Mouse (Mus musculus) limb, embryonic 10.5 days (tissue): ENCODE results near the gene Kif1a. TPM values are rescaled to one million over a fixed set of nuclear protein-coding genes. Genes with fewer than 3 reads are reported as not detected.

ENCODE experiments used
- DNase-seq: peaks from one replicate; pipeline ENCODE4 v3.0.0-alpha.2; 2017; ENCODE audit warnings: low spot score
- H3K27ac ChIP-seq: fragments of 300-500 bp; sonication (generic); 2 replicates; pipeline ENCODE4 v1.5.1; 2016; ENCODE audit warnings: mild to moderate bottlenecking
- H3K27me3 ChIP-seq: fragments of 300-500 bp; sonication (generic); 2 replicates; pipeline ENCODE4 v1.6.1; 2016; ENCODE audit warnings: low read depth, mild to moderate bottlenecking; ENCODE audit not compliant: poor library complexity, severe bottlenecking
- H3K36me3 ChIP-seq: fragments of 300-500 bp; sonication (generic); 2 replicates; pipeline ENCODE4 v1.6.1; 2016; ENCODE audit warnings: mild to moderate bottlenecking, moderate library complexity
- H3K4me1 ChIP-seq: fragments of 300-500 bp; sonication (generic); 2 replicates; pipeline ENCODE4 v1.6.1; 2016
- H3K4me3 ChIP-seq: fragments of 300-500 bp; sonication (generic); 2 replicates; pipeline ENCODE4 v1.5.1; 2016; ENCODE audit warnings: mild to moderate bottlenecking, moderate library complexity
- H3K9me3 ChIP-seq: fragments of 300-500 bp; sonication (generic); replicated peaks from 2 replicates; pipeline ENCODE4 v1.6.1; 2016; ENCODE audit warnings: mild to moderate bottlenecking
- WGBS: fragments of 180-500 bp; shearing (Covaris S2); methylation state at CpG from one replicate; pipeline ENCODE4 v1.1.7; 2016; 5-methylcytosine and 5-hydroxymethylcytosine counted together
- polyA plus RNA-seq: library from polyadenylated mRNA; unstranded; fragments of >200 nt; fragmentation: Nextera tagmentation; extraction: Ambion mirVana; gene quantifications from 2 replicates; pipeline ENCODE4 v1.2.1, GENCODE M21; 2016

Kif1a gene
- polyA plus RNA-seq, 1 experiment from 2014 or later: 4.9 TPM

DNA sequence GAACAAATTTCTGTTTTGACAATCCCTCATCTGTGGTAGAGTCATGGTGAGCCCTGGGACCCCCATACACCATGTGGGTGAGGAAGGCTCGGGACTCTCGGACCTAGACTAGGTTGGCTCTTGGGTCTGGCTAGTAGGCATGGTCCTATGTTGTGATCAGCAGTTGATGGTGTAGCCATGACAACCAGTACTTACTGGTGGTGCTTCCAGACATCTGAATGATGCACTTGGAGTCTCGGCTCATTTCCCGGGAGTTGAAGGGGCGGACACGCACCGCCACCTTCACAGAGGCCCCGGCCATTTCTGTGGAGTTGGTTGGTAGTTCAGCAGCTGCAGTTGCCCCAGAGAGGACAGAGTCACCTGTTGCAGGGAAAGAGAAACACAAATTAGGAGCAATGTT is 19.6 kb downstream of the Kif1a start:
- H3K36me3 ChIP-seq: no peaks in the 10 kb centered on the region
- H3K4me3 ChIP-seq: no peak overlapping the region
- WGBS: 91% methylated on average over 8 of the region's 8 CpGs
- H3K27ac ChIP-seq: no peak overlapping the region
- H3K9me3 ChIP-seq: no peaks in the 10 kb centered on the region
- peaks cover 30% of the 10 kb centered on the region for H3K4me1 ChIP-seq
- no peaks in the 10 kb centered on the region for H3K27me3 ChIP-seq
- DNase-seq: no peak

DNA sequence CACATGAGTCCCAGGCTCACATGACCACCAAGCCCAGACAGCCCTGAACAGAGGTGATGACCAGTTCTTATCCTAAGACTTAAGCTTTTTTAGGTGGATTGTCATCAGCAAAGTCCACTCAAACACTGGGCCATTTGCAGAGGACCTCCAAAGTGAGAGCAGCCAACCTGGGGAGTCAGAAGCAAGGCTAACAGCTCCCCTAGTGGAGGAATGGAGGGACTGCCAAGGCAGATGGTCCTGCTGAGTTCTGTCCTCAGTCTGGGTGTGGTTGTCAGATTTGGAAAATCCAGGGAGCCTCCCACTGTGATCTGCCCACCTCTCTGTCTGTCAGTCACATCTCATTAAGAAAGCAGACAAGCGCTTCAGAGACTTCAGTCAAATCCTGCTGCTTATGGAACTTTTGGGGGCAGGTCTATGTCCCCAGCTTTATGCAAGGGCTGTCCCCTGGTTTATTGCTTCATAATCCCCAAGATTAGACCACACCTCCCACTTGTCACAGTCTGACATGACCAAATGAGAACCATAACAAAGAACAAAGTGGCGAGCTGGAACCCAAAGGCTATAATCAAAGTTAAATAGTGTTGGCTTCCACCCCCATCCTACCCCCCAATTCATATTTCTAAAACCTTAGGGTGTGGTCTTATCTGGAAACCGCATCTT is 20.7 kb downstream of the Kif1a start:
- Histone ChIP-seq H3K36me3 (no peaks in the 10 kb centered on the region), H3K27ac (no peak overlapping the region), H3K27me3 (no peaks in the 10 kb centered on the region), H3K4me1 (peaks cover 30% of the 10 kb centered on the region), H3K4me3 (no peak overlapping the region), H3K9me3 (no peaks in the 10 kb centered on the region)
- 80% methylated on average over 3 of the region's 3 CpGs for WGBS
- no peak for DNase-seq

DNA sequence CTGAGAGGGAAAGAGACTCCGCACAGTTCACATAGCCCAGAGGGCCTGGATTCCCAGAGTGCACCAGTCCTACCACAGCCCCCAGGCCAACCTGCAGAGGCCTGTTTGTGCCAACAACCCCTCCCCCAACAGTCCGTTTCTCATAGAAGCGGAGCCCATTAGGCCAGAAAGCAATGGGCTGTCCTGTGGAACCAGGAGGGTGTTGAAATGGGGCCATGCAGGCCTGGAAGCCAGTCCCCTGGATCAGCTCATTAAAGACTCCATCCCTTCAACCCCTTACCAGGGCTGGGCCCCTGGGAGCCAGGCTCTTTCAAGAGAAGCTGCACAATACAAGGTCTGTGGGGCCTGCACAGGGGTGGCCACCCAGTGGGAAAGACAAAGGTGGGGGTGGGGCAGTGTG is 22.1 kb downstream of the Kif1a start:
- DNase-seq: no peak
- 81% methylated on average over 3 of the region's 3 CpGs for WGBS
- H3K9me3 ChIP-seq: no peaks in the 10 kb centered on the region
- no peaks in the 10 kb centered on the region for H3K27me3 ChIP-seq
- H3K27ac ChIP-seq: peak overlapping the region; percentile 66; the same call in 1 of the 2 replicates
- no peaks in the 10 kb centered on the region for H3K36me3 ChIP-seq
- no peak overlapping the region for H3K4me3 ChIP-seq
- peaks cover 28% of the 10 kb centered on the region for H3K4me1 ChIP-seq

DNA sequence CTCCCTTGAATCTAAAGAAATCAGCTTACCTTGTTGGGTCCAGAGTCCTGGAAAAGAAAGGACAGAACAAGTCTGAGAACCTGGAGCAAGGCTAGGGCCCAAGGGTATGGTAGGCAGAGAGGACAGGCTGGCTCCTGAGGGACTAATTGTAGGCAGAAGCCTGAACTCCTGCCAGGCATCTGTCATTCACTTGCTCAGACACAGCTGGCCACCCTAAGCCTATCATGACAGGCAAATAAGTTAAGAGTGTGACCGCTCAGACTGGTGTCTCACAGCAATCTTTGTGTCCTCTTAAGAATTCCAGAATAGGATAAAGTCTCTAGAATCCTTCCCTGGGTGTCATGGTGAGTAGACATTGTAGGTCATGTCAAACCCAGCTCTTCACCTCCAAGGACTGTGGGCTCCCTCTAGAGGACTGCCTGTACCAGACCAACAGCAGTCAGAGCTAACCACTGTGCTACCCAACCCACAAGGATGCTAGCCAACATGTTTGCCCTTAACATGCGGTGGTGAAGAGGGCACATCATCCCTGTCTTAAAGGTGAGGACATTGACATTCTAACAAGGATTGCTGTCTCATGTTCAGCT is 29.4 kb downstream of the Kif1a start:
- 91% methylated on average over 2 of the region's 2 CpGs for WGBS
- DNase-seq: no peak
- no peak overlapping the region for H3K4me3 ChIP-seq

DNA sequence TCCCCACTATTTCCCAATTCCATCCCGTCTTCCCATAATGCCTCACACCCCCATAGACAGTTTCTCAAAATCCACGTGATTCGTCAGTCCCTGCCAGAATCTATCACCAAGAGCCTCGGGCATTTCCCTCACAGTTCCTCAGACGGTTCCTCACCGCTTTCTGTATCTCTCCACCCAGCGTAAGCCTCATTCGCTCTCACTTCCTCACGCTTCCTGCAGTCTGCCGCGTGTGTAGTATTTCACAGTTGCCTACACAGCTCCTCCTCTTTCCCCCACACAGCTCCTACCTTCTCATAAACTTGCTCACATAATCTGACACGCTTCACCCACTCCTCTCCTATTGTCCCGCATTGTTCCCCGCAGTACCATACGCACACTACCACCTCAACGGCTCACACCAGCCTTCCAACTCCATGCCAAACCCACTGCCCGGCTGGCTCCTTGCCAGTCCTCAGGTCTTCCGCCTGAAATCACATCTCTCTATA is 30.2 kb downstream of the Kif1a start:
- Histone ChIP-seq H3K4me1 (peaks cover 4% of the 10 kb centered on the region; the same call in 1 of the 2 replicates), H3K27ac (no peak overlapping the region; the same call in 1 of the 2 replicates), H3K4me3 (no peak overlapping the region), H3K27me3 (no peaks in the 10 kb centered on the region), H3K36me3 (no peaks in the 10 kb centered on the region), H3K9me3 (no peaks in the 10 kb centered on the region)
- 87% methylated on average over 18 of the region's 18 CpGs for WGBS
- no peak for DNase-seq

More for the DNA sequence above, 29.4 kb downstream of the Kif1a start:
- Histone ChIP-seq H3K4me1 (peaks cover 4% of the 10 kb centered on the region; the same call in 1 of the 2 replicates), H3K36me3 (no peaks in the 10 kb centered on the region), H3K27me3 (no peaks in the 10 kb centered on the region), H3K27ac (no peak overlapping the region), H3K9me3 (no peaks in the 10 kb centered on the region)

DNA sequence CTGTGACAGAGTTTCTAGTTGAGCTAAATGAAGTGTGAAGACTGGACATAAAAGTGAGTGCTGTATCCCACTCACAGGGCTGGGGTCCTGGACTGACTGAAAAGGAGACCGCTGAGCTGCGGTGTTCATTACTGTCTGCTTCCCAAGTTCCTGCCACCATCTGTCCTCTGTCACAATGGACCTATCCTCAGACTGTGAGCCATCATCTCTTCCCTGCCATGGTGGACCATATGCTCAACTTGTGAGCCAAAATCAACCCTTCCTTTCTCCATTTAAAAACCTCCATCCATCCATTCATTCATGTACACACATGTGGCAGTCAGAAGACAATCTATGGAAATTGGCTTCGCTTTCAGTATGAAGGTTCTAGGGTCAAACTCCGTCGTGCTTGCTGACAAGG is 30.9 kb downstream of the Kif1a start:
- H3K36me3 ChIP-seq: no peaks in the 10 kb centered on the region
- H3K4me3 ChIP-seq: no peak overlapping the region
- WGBS: 93% methylated on average over 5 of the region's 5 CpGs
- no peaks in the 10 kb centered on the region for H3K9me3 ChIP-seq
- DNase-seq: no peak
- H3K27me3 ChIP-seq: no peaks in the 10 kb centered on the region
- no peak overlapping the region for H3K27ac ChIP-seq
- peaks cover 4% of the 10 kb centered on the region; the same call in 1 of the 2 replicates for H3K4me1 ChIP-seq

DNA sequence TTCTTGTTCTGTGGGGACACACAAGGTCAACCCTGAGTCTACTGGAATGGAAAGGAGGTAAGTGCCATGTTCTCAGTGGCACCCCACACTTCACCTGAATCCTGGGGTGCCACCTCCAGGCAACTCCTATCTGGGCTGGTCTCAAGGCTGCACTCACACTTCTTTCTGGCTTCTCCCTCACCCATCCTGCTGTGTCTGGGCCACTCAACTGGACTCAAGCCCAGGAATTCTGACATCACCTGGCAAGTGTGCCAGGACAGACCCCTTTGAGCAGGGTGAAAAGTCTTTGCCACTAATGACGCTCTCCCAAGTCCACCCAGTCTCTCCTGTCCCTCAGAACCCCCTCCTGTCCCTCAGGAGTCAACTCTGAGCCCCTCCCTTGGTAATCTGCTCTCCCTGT is 33.2 kb downstream of the Kif1a start:
- H3K27me3 ChIP-seq: no peaks in the 10 kb centered on the region
- no peaks in the 10 kb centered on the region for H3K9me3 ChIP-seq
- H3K4me3 ChIP-seq: no peak overlapping the region
- no peak for DNase-seq
- H3K36me3 ChIP-seq: no peaks in the 10 kb centered on the region
- 92% methylated on average over 1 of the region's 1 CpGs for WGBS
- peaks cover 12% of the 10 kb centered on the region; the same call in 1 of the 2 replicates for H3K4me1 ChIP-seq
- H3K27ac ChIP-seq: no peak overlapping the region

DNA sequence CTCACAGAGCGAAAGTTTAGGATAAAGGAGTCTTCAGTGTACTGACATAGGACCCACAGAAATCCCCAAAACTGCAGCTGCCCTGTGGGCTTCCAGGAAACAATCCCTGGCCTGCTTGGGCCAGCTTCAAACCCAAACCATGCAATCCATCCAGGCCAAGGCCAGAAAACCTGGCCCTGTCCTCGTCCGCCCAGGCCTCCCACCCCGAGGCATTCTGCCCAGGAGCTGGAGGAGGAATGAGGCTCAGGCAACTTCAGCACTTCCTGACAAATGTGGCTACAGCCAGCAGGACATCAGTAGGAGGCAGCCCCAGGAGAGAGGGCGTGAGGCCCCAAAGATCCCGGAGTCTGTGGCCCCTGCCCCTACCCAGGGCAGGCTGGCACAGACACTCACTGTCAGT is 36.1 kb downstream of the Kif1a start:
- 85% methylated on average over 6 of the region's 6 CpGs for WGBS
- H3K4me3 ChIP-seq: no peak overlapping the region
- no peaks in the 10 kb centered on the region for H3K9me3 ChIP-seq
- DNase-seq: no peak
- H3K27ac ChIP-seq: no peak overlapping the region
- H3K4me1 ChIP-seq: 0 out of 2 replicates have a peak, but pooled peaks cover 11% of the 10 kb centered on the region
- H3K27me3 ChIP-seq: no peaks in the 10 kb centered on the region
- no peaks in the 10 kb centered on the region for H3K36me3 ChIP-seq

DNA sequence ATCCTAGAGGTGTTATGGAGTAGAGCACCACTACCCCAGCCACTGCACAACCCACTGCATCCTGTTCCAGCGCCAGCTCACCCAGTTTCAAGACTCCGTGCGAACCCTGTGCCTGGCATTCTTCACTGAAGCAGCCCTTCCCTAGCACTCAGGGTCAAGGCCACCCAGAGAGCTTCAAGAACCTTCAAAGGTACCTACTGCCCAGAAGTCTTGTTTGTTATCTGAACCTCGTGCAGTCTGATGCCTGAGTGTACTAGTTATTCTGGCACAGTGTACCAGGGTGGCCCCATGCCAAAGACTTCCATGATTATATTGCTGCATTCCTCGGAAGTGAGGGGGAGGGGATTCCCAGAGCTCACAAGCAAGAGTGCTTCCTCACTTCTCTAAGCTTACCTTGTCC is 38.1 kb downstream of the Kif1a start:
- Histone ChIP-seq H3K9me3 (no peaks in the 10 kb centered on the region), H3K36me3 (no peaks in the 10 kb centered on the region), H3K27me3 (no peaks in the 10 kb centered on the region), H3K4me3 (no peak overlapping the region), H3K4me1 (0 out of 2 replicates have a peak, but pooled peaks cover 11% of the 10 kb centered on the region), H3K27ac (no peak overlapping the region; the same call in 1 of the 2 replicates)
- 80% methylated on average over 5 of the region's 5 CpGs for WGBS
- no peak for DNase-seq

DNA sequence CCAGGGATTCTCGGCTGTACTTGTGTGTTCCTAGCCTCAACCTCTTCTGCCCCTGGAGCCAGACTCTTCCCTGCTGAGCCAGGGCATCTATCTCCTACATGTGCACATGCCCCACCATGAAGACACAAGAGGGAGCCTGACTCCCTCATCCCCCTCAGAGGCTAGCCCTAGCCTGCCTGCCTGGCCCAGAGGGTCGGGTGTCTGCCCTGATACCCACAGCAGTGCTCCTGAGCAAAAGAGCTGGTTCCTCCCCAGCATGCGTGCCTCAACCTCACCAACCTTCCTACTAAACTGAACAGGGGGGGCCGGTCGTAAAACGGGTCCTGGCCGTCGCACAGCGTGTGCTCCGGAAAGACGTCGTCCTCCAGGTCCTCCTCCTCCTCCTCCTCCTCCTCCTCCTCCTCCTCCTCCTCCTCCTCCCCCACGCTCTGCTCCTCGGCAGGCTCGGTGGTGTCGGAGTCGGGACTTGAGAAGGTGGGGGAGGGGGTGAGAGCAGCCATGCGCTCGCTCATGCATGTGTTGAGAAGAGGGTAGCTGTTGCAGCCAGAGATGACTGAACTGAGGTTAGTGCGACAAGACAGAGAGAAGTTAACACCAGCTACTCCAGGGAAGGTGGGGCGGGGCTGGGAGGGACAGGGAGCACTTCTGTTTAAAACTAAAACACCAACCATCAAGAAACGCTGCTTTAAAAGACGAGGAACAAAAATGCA is 50.5 kb downstream of the Kif1a start:
- DNase-seq: peak; percentile 35
- peak overlapping the region; percentile 50 for H3K27ac ChIP-seq
- peak overlapping the region; percentile 26; the same call in 1 of the 2 replicates for H3K4me3 ChIP-seq
- no peaks in the 10 kb centered on the region for H3K9me3 ChIP-seq
- H3K27me3 ChIP-seq: no peaks in the 10 kb centered on the region
- WGBS: 48% methylated on average over 20 of the region's 23 CpGs
- peaks cover 20% of the 10 kb centered on the region for H3K4me1 ChIP-seq
- H3K36me3 ChIP-seq: no peaks in the 10 kb centered on the region

DNA sequence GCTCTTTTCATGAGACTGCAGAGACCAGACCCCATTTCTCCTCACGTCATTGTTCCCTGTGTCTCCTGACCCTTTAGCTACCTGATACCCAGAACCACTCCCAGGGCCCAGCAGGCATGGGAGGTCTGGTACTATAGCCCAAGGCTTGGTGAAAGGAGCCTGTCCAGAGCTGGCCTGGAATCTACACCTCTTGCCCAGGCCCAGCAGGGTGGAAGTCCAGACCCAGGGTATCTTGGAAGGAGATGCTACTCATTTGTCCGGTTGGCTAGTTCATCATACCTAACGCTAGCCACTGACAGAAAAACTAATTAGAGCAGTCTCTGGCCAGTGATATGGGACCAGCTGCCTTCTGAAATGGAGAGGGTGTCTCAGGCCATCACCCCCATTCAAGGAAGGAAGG is 51.7 kb downstream of the Kif1a start:
- H3K27me3 ChIP-seq: no peaks in the 10 kb centered on the region
- H3K9me3 ChIP-seq: no peaks in the 10 kb centered on the region
- no peak overlapping the region for H3K4me3 ChIP-seq
- H3K36me3 ChIP-seq: no peaks in the 10 kb centered on the region
- H3K4me1 ChIP-seq: peaks cover 20% of the 10 kb centered on the region
- no peak for DNase-seq
- WGBS: 88% methylated on average over 3 of the region's 3 CpGs
- H3K27ac ChIP-seq: no peak overlapping the region

DNA sequence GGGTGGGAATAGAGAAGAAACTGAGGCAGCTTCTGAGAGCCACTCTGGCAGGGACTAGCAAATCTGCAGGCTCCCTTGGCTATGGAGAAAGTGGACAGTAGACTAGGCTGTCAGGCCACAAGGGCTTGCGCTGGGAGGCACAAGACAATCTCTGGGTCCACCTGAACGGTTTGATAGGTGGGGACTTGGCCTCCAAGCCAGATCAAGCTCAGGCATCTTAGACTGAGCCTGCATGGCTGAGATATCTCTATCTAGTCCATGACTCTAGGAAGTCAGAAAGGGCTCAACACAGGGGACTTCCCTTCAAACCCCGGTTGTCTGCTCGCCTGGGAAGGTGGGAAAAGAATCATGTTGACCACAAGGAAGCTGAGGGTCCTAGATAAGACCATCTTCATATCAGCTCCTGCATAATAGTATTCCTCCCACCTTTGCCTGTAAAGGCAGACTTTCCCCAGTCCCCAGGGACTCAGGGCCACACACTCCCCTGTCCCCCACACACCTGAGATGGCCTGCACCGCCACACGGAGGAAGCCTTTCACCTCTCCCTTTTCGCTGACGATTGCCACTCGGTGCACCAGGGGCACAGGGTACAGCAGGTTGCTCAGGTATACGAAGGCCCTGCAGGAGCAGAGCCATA is 55.5 kb downstream of the Kif1a start:
- Histone ChIP-seq H3K36me3 (no peaks in the 10 kb centered on the region), H3K4me3 (no peak overlapping the region), H3K9me3 (no peaks in the 10 kb centered on the region), H3K4me1 (peaks cover 13% of the 10 kb centered on the region), H3K27ac (peak overlapping the region; percentile 37; the same call in 1 of the 2 replicates), H3K27me3 (no peaks in the 10 kb centered on the region)
- 89% methylated on average over 10 of the region's 10 CpGs for WGBS
- DNase-seq: no peak
